Comparison of ENCODE assay signal across 26 mouse cellular contexts in genomic region chr13:64489886-64490285, GRCm38 (mm10). TPM values are rescaled to one million over a fixed set of nuclear protein-coding genes. Genes with fewer than 3 reads are reported as not detected.
DNase-seq lines count a peak whose midpoint lies in the region; ATAC-seq and TF ChIP-seq lines count a peak whose summit lies in the region.
"Had no signal": no experiment of that assay in that cellular context is flagged by ENCODE, and none has a peak within 500 bp of the region (broad histone marks: within the 10 kb centered on the region; RNA-seq: fewer than 3 reads in every experiment).

No protein-coding gene starts in this region.

- TF ChIP-seq CTCF in lung, postnatal 0 days (IDR thresholded peaks at IDR 0.05): no peak
- no peak for TF ChIP-seq CTCF in lung, adult 2 months (IDR thresholded peaks at IDR 0.05; ENCODE audit: insufficient read depth, low read length)

- 47% methylated on average over 6 of the region's 6 CpGs for WGBS in lung, postnatal 0 days
- 56% methylated on average over 6 of the region's 6 CpGs for WGBS in lung, adult 2 months

- H3K4me1 ChIP-seq in lung, postnatal 0 days (ENCODE audit: insufficient read depth, low read depth, low read length): no peaks in the 10 kb centered on the region; the same call in 1 of the 2 replicates
- H3K4me1 ChIP-seq in lung, adult 2 months (ENCODE audit: control insufficient read depth, insufficient read depth, low read length): no peaks in the 10 kb centered on the region
- H3K4me1 ChIP-seq: embryonic facial prominence, embryonic 13.5 days; forebrain, embryonic 13.5 days; heart, embryonic 10.5 days; hindbrain, embryonic 12.5 days had no signal

- no peaks in the 10 kb centered on the region for H3K9me3 ChIP-seq in lung, postnatal 0 days (ENCODE audit: low read length)
- H3K9me3 ChIP-seq: embryonic facial prominence, embryonic 13.5 days; forebrain, embryonic 13.5 days; heart, embryonic 10.5 days; hindbrain, embryonic 12.5 days had no signal

- no peak overlapping the region for H3K9ac ChIP-seq in lung, postnatal 0 days (replicated peaks; ENCODE audit: low read depth)
- H3K9ac ChIP-seq: embryonic facial prominence, embryonic 13.5 days; forebrain, embryonic 13.5 days; forebrain, postnatal 0 days; hindbrain, embryonic 12.5 days had no signal

- H3K79me2 ChIP-seq in myocyte (ENCODE audit: control insufficient read depth, insufficient read depth): no peaks in the 10 kb centered on the region

- no peak overlapping the region for H3K4me3 ChIP-seq in lung, postnatal 0 days (ENCODE audit: low read depth, low read length)
- no peak overlapping the region for H3K4me3 ChIP-seq in lung, adult 2 months (replicated peaks; ENCODE audit: extremely low read depth, low read depth, low read length)
- no peak overlapping the region for H3K4me3 ChIP-seq in myocyte
- H3K4me3 ChIP-seq: embryonic facial prominence, embryonic 13.5 days; forebrain, embryonic 13.5 days; gastrocnemius, adult 2 months; heart, embryonic 10.5 days; hindbrain, embryonic 12.5 days had no signal

- H3K27ac ChIP-seq in lung, postnatal 0 days (ENCODE audit: low read length): no peak overlapping the region
- H3K27ac ChIP-seq: embryonic facial prominence, embryonic 13.5 days; forebrain, embryonic 13.5 days; gastrocnemius, adult 2 months; heart, embryonic 10.5 days; hindbrain, embryonic 12.5 days had no signal

- no peaks in the 10 kb centered on the region for H3K36me3 ChIP-seq in lung, postnatal 0 days (ENCODE audit: insufficient read depth, low read length)
- H3K36me3 ChIP-seq in myocyte (ENCODE audit: control insufficient read depth, insufficient read depth): no peaks in the 10 kb centered on the region
- H3K36me3 ChIP-seq: embryonic facial prominence, embryonic 13.5 days; heart, embryonic 10.5 days; hindbrain, embryonic 12.5 days had no signal

- TF ChIP-seq EP300 in lung, postnatal 0 days (IDR thresholded peaks at IDR 0.05): no peak

- H3ac ChIP-seq in myocyte (ENCODE audit: control insufficient read depth, insufficient read length): no peak overlapping the region

- peak; percentile 56 for DNase-seq in heart, adult 11 months
- DNase-seq in heart, adult 18-20 months: no peak
- peak; percentile 32 for DNase-seq in lung, postnatal 0 days (ENCODE audit: low spot score)
- no peak for DNase-seq in lung, adult 2 months
- DNase-seq in lung, postnatal 10 days: peak; percentile 32
- no peak for DNase-seq in embryo, embryonic 10.5 days (ENCODE audit: low spot score)
- DNase-seq in ovary, postnatal 36 days (ENCODE audit: low spot score): no peak
- DNase-seq: adrenal gland, adult 8-10 months; adrenal gland, postnatal 36 days; cerebellum, adult 2 months; cerebellum, postnatal 14 days; forebrain, postnatal 0 days; gastrocnemius, adult 2 months; gastrocnemius, postnatal 25 days; heart, postnatal 10 days; heart, postnatal 4 days had no signal

- 0 out of 2 replicates have a peak overlapping the region, but pooled peaks have one; percentile 17 for H3K4me2 ChIP-seq in lung, postnatal 0 days (replicated peaks; ENCODE audit: low read depth, low read length)
- peak overlapping the region; percentile 2 for H3K4me2 ChIP-seq in myocyte (ENCODE audit: low read depth)
- H3K4me2 ChIP-seq: embryonic facial prominence, embryonic 13.5 days; forebrain, embryonic 13.5 days; hindbrain, embryonic 12.5 days had no signal

- peak; percentile 71 for ATAC-seq in lung, postnatal 0 days
- ATAC-seq: forebrain, embryonic 13.5 days; forebrain, postnatal 0 days; hindbrain, embryonic 16.5 days had no signal

- no peaks in the 10 kb centered on the region for H3K27me3 ChIP-seq in lung, postnatal 0 days (replicated peaks; ENCODE audit: insufficient read depth, low read length)
- H3K27me3 ChIP-seq in myocyte (ENCODE audit: control insufficient read depth, insufficient read depth, insufficient read length): no peaks in the 10 kb centered on the region
- H3K27me3 ChIP-seq: CH12.LX; embryonic facial prominence, embryonic 13.5 days; forebrain, embryonic 13.5 days; hindbrain, embryonic 12.5 days had no signal

- no peak for TF ChIP-seq POLR2A in lung, adult 2 months (IDR thresholded peaks at IDR 0.05; ENCODE audit: borderline replicate concordance, extremely low read depth, low read depth, low read length)
- TF ChIP-seq POLR2A in myocyte (IDR thresholded peaks at IDR 0.05; ENCODE audit: insufficient read length, low read depth): no peak

TF ChIP-seq in myocyte, 11 proteins besides CTCF, POLR2A, EP300 and RAD21:
- no peak for TF ChIP-seq CEBPB (IDR thresholded peaks at IDR 0.05; ENCODE audit: insufficient read depth, poor library complexity, severe bottlenecking)
TF ChIP-seq in myocyte: peak in this region for 0.

RNA-seq across cellular contexts. Expression of gene Fam240b, which starts 7.7 kb away (rescaled TPM):
- not detected for total RNA-seq in heart, adult 18-20 months (2021)
- polyA plus RNA-seq in lung, postnatal 0 days (2015; fragmentation: Nextera tagmentation; extraction: Ambion mirVana): not detected in 2 replicates
- not detected in 2 replicates for polyA plus RNA-seq in lung, adult 2 months (2012; rRNA removed)
- polyA plus RNA-seq in myocyte (2012; fragmentation: generic; extraction: Trizol): not detected
- total RNA-seq: adrenal gland, adult 8-10 months; adrenal gland, postnatal 36 days; CH12.LX; common myeloid progenitor, adult 5-6 weeks; forebrain, postnatal 0 days; granulocyte monocyte progenitor cell, adult 5-6 weeks; heart, postnatal 10 days; heart, postnatal 4 days had no signal
- polyA plus RNA-seq: cerebellum, adult 2 months; embryonic facial prominence, embryonic 13.5 days; forebrain, embryonic 13.5 days; forebrain, postnatal 0 days; heart, embryonic 10.5 days; heart, embryonic 14.5 days; hindbrain, embryonic 12.5 days had no signal

RNA-seq across cellular contexts. Expression of gene Cdk20, which starts 57.8 kb away (rescaled TPM):
- 1 to 10 TPM; 2.5 to 4.4 TPM for total RNA-seq in heart, adult 18-20 months (2021)
- 7.5 TPM in 2 replicates for polyA plus RNA-seq in lung, postnatal 0 days (2015; fragmentation: Nextera tagmentation; extraction: Ambion mirVana)
- polyA plus RNA-seq in lung, adult 2 months (2012; rRNA removed): 17.0 and 20.1 TPM in 2 replicates
- 11.4 TPM for polyA plus RNA-seq in myocyte (2012; fragmentation: generic; extraction: Trizol)

Comparison
In these comparisons a context has a peak if more than half of its experiments do, and no peak if none do; other contexts are left out.
1. DNase-seq: peak in heart, adult 11 months (single experiment), lung, postnatal 0 days (single experiment) and lung, postnatal 10 days (single experiment); none in heart, adult 18-20 months (0 of 2), lung, adult 2 months (single experiment), embryo, embryonic 10.5 days (single experiment) and ovary, postnatal 36 days (single experiment).